Mouse (Mus musculus): ENCODE data around the gene Lrmp. TPM values are rescaled to one million over a fixed set of nuclear protein-coding genes. Genes with fewer than 3 reads are reported as not detected.
"Not testable (repeated sequence)": the region's sequence is repeated elsewhere in the genome, so short reads cannot be mapped to it uniquely, and the experiment has no call there.

Lrmp gene
- polyA plus RNA-seq, 1 experiment from 2014 or later = 12.7 TPM

DNA sequence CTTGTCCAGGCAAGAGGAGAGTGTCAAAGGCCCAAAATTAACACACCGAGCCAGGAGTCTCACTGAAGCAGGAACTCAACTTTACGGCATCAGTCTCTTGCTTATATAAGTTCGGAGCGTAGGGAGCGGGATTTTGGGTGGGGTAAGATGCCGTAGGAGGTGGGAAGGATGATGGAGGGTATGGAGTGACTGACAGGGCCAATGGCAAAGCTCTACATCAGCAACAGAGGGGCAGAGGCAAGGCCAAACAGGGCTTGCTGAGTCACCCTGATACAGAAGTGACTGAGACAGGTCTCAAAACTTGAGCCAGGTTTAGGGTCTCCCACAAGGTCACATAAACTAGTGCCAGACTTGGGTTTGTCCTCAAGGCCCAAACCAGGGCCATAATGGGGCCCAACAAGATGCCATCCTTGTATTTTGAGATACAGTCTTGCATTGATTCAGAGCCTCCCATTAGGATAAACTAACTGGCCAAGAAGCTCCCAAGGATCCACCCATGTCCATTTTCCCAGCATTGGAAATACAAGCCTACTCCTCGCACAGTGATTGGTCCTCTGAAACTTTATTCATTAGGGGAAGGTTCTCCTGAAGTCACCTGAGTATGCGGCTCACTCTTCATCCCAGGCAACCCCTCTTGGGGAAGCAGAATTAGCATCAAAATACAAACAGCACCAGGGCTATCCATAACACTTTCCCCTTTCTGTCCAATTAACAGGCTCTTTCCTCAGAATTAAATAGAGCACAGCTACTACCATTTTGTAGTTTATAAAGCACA, 30.9 kb upstream of the Lrmp start:
- no peaks in the 10 kb centered on the region for H3K27me3 ChIP-seq
- H3K27ac ChIP-seq = no peak overlapping the region
- no peak overlapping the region for H3K9ac ChIP-seq
- 76% methylated on average over 8 of the region's 8 CpGs for WGBS (ENCODE audit: insufficient replicate concordance)
- H3K4me1 ChIP-seq (replicated peaks) = peaks cover 7% of the 10 kb centered on the region
- DNase-seq (no peak), ATAC-seq (ENCODE audit: low read depth) (no peak)
- H3K9me3 ChIP-seq (replicated peaks) = no peaks in the 10 kb centered on the region
- H3K36me3 ChIP-seq = no peaks in the 10 kb centered on the region
- H3K4me3 ChIP-seq (replicated peaks) = no peak overlapping the region
- H3K4me2 ChIP-seq = no peak overlapping the region

DNA sequence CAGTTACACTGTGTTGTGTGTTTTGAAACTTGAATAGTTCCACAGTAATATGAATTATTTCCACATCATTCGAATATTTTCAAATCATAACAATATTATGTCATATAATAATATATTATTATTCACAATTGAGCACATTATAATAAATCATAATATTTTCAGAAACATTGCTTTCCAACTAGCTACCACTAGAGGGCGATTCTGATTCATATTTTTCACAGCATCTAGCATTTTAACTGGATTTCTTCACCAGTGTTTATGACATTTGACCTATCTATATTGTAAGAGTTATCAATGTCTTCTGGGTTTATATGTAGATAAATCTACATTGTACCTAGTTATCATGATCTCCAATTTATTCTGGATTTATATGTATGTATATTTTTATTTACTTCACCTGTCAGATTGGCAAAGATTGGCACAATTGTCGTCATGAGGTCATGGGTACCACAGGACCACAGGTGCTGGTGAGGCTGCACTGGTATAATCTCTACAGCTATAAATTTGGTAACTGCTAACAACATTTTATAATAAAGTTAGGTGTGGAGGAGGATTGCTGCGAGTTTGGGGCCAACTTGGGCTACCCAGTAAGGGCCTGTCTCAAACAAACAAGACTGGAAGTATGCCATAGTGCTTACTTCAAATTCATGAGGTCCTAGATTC, 26.9 kb upstream of the Lrmp start:
- Histone ChIP-seq H3K27ac (no peak overlapping the region), H3K36me3 (no peaks in the 10 kb centered on the region), H3K9ac (no peak overlapping the region), H3K27me3 (no peaks in the 10 kb centered on the region), H3K4me3 (replicated peaks) (no peak overlapping the region), H3K4me2 (no peak overlapping the region), H3K9me3 (replicated peaks) (no peaks in the 10 kb centered on the region), H3K4me1 (replicated peaks) (peaks cover 18% of the 10 kb centered on the region)
- WGBS (ENCODE audit: insufficient replicate concordance) = 37% methylated on average over 4 of the region's 4 CpGs
- no peak for DNase-seq
- no peak for ATAC-seq (ENCODE audit: low read depth)

DNA sequence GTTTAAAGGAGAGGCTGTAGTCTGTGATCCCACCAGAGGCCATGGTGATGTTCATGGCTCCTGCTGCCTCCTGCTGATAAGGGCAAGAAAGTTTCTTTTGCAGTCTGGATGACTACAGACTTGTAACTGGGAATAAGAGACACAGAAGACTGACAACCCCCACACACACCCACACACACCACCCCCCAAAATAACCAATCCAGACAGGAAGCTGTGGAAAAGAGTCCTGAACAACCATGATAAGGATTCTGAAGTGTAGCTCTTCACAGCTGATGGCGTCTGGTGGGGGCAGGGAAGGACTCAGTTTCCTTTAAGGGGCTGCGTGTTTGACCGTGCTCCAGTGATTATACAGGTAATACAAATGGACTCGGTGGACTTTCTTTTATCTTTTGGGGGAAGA, 26.1 kb upstream of the Lrmp start:
- peak; percentile 77 for ATAC-seq (ENCODE audit: low read depth)

DNA sequence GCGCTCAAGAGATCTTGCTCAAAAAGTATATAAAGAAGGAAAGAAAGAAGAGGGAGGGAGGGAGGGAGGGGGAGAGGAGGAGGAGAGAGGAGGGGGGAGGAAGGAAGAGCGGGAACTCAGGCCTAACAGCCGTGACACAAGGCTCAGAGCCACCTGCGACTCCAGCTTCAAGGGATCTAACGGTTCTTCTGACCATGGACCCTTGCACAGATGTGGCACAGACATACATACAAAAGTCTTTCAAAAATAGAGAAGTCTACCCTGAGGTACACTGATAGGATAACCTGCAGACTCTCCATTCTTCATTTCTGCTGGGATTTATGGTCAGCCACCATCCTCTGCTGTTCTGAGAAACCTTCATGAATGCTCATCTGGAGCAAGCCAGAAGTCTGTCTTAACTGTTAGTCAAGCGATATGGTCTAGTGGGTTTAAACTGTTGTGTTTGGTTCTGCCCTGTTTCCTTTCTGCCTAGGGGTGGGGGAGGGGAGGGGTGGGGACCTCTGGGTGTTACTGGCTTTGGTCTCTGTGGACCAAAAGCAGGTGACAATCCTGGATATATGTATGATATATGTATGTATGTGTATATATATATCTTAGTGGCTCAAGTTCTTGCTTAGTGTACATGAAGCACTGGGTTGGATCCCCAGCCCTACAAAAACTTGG, 25.1 kb upstream of the Lrmp start:
- ATAC-seq (ENCODE audit: low read depth) (no peak), DNase-seq (no peak)
- Histone ChIP-seq H3K36me3 (no peaks in the 10 kb centered on the region), H3K4me1 (replicated peaks) (peaks cover 18% of the 10 kb centered on the region), H3K4me2 (no peak overlapping the region), H3K9ac (no peak overlapping the region), H3K9me3 (replicated peaks) (0 out of 2 replicates have a peak, but pooled peaks cover 3% of the 10 kb centered on the region), H3K27ac (no peak overlapping the region), H3K27me3 (no peaks in the 10 kb centered on the region), H3K4me3 (replicated peaks) (no peak overlapping the region)
- 23% methylated on average over 6 of the region's 6 CpGs for WGBS (ENCODE audit: insufficient replicate concordance)

More for the DNA sequence above, 26.1 kb upstream of the Lrmp start:
- Histone ChIP-seq H3K4me2 (no peak overlapping the region), H3K9ac (no peak overlapping the region), H3K4me3 (replicated peaks) (no peak overlapping the region), H3K9me3 (replicated peaks) (no peaks in the 10 kb centered on the region), H3K36me3 (no peaks in the 10 kb centered on the region), H3K27ac (no peak overlapping the region), H3K4me1 (replicated peaks) (peaks cover 18% of the 10 kb centered on the region), H3K27me3 (no peaks in the 10 kb centered on the region)
- WGBS (ENCODE audit: insufficient replicate concordance) = 19% methylated on average over 4 of the region's 4 CpGs
- DNase-seq = peak; percentile 6

DNA sequence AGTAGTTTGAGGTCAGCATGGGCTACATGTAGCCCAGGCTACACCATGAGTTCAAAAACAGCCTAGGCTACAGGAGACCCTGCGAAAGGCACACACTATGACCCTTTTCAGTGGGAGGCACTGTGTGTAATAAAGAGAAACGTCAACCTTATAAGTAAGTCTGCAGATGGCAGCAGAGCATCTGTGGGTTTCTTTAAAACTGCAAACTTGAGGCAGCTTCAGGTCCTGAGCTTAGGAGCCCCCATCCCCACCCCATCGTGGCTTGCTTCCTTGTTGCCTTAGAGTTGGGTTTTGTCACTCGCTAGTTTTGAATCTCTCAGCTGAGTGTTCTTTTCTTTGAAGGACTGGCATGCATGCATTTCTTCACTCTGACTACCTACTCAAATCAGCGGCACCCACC, 24.5 kb upstream of the Lrmp start:
- H3K9me3 ChIP-seq (replicated peaks) = 0 out of 2 replicates have a peak, but pooled peaks cover 3% of the 10 kb centered on the region
- no peak overlapping the region for H3K4me3 ChIP-seq (replicated peaks)
- no peak for ATAC-seq (ENCODE audit: low read depth)
- H3K4me2 ChIP-seq = no peak overlapping the region
- no peak overlapping the region for H3K27ac ChIP-seq
- peaks cover 18% of the 10 kb centered on the region for H3K4me1 ChIP-seq (replicated peaks)
- DNase-seq = no peak
- H3K9ac ChIP-seq = no peak overlapping the region
- H3K27me3 ChIP-seq = no peaks in the 10 kb centered on the region
- no peaks in the 10 kb centered on the region for H3K36me3 ChIP-seq
- WGBS (ENCODE audit: insufficient replicate concordance) = 50% methylated on average over 5 of the region's 5 CpGs

DNA sequence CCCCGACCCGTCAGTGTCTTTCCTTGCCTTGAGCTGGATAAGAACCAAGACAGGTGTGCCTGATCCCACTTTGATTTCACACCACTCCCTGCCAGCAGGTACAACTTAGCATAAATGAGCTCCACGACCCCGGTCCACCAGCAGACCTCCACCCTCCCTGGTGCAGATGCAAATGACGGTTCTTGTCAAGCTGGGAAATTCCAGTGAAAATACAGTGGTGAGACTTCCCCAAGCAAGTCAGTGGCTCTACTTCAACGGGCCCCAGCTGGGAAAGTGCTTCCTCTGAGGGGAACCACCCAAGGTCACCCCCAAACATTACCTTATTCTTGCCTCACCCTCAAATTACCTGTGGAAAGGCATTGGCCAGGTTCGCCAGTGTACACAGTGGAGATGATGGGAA, 23.5 kb upstream of the Lrmp start:
- no peak for ATAC-seq (ENCODE audit: low read depth)
- Histone ChIP-seq H3K9me3 (replicated peaks) (0 out of 2 replicates have a peak, but pooled peaks cover 3% of the 10 kb centered on the region), H3K4me1 (replicated peaks) (peaks cover 18% of the 10 kb centered on the region), H3K4me2 (no peak overlapping the region), H3K36me3 (no peaks in the 10 kb centered on the region), H3K27ac (no peak overlapping the region), H3K4me3 (replicated peaks) (no peak overlapping the region), H3K9ac (no peak overlapping the region), H3K27me3 (no peaks in the 10 kb centered on the region)
- 50% methylated on average over 7 of the region's 7 CpGs for WGBS (ENCODE audit: insufficient replicate concordance)
- no peak for DNase-seq

DNA sequence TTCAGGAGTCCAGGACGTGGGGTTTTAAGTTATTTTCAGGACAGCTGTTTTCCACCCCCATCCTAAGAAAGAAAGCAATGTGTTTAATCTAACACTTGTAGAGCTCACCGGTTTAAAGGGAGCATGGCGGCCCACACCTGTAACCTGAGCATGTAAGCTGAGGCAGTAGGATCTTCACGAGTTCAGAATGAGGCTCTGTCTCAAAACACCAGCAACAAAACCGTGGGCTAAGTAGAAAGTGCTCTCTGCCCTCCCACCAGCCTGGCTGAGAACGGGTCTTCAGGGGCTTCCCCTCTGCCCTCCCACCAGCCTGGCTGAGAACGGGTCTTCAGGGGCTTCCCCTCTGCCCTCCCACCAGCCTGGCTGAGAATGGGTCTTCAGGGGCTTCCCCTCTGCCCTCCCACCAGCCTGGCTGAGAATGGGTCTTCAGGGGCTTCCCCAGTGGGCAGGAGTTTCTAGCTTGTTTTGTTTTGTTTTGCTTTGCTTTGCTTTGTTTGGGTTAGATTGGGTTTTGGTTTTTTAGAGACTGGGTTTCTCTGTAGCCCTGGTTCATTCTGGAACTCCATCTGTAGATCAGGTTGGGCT, 22.3 kb upstream of the Lrmp start:
- H3K4me3 ChIP-seq (replicated peaks); DNase-seq: not testable (repeated sequence)
- 51% methylated on average over 6 of the region's 7 CpGs for WGBS (ENCODE audit: insufficient replicate concordance)

DNA sequence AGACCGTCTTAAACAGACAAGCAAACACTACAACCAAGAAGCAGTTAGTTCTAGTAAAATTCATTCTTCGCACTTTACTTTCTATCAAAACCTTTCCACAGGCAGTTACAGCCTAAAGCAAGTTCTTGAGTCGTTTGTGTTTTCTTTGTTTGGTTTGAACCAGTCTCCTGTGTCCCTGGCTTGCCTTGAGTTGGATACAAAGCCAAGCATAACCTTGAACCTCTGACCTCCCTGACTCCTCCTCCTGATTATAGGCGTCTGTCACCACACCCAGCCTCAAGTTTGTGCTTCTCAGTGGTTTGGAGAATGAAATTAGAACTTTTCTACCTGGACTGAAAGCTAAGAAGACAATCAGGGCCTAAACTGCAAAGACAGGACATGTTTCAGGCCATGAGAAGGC, 21.0 kb upstream of the Lrmp start:
- Histone ChIP-seq H3K36me3 (no peaks in the 10 kb centered on the region), H3K9me3 (replicated peaks) (0 out of 2 replicates have a peak, but pooled peaks cover 3% of the 10 kb centered on the region), H3K4me2 (no peak overlapping the region), H3K27ac (no peak overlapping the region), H3K27me3 (no peaks in the 10 kb centered on the region), H3K4me3 (replicated peaks) (no peak overlapping the region), H3K4me1 (replicated peaks) (peaks cover 12% of the 10 kb centered on the region), H3K9ac (no peak overlapping the region)
- ATAC-seq (ENCODE audit: low read depth) (no peak), DNase-seq (no peak)
- WGBS (ENCODE audit: insufficient replicate concordance) = 64% methylated on average over 4 of the region's 4 CpGs

More for the DNA sequence above, 22.3 kb upstream of the Lrmp start:
- peaks cover 18% of the 10 kb centered on the region for H3K4me1 ChIP-seq (replicated peaks)
- not testable (repeated sequence) for H3K27ac ChIP-seq; H3K27me3 ChIP-seq; H3K9ac ChIP-seq; ATAC-seq (ENCODE audit: low read depth); H3K36me3 ChIP-seq; H3K4me2 ChIP-seq; H3K9me3 ChIP-seq (replicated peaks)

DNA sequence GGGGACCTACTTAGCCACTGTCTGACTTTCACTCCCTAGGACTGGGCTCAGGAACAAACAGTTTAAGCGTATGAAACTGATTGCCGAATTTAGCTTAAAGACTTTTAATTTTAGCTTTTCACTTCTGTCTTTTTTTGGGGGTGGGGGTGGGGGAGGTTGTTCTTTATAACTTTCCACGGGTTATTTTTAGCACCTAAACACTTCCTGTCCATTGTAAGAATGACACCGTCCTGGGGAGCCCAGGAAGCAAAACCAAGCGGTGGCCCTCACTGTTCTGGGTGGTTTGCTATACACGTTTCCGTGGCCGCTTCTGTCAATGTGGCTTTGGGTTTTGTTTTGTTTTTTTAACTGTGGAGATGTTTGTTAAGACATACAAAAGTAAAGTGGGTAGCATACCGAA, 14.5 kb upstream of the Lrmp start:
- ATAC-seq (ENCODE audit: low read depth) = no peak

DNA sequence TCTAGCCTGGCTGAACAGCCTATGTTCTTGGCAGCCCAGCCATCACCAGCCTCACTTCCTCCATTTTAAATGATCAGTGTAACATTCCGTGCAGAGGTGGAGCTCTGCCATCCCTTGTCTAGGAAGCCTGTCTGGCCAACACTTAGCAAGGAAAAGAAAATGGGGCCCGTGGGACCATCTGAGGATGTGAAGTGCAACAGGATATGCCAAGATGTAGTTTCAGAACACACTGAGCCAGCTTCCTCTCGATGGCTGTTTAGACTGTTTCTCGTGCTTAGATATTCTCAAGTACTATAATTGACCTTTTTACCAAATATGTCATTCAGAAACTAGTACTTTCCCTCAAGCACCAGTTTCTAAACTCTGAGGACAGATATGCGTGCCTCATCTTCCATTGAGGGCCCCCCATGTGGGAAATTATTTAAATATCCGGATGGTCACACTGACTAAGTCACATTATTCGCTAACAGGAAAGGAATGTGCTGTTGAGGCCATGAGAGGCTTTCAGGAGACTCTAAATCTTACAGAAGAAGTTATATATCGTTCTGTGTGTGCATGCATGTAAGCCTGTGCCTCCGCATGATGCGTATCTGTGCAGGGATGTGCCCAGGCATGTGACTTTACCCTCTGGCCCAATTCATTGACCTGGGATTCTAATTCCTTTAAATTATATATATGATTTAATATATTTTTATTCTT, 11.1 kb upstream of the Lrmp start:
- Histone ChIP-seq H3K4me2 (no peak overlapping the region), H3K9ac (no peak overlapping the region), H3K27me3 (no peaks in the 10 kb centered on the region), H3K9me3 (replicated peaks) (no peaks in the 10 kb centered on the region), H3K4me1 (replicated peaks) (no peaks in the 10 kb centered on the region), H3K4me3 (replicated peaks) (no peak overlapping the region), H3K36me3 (no peaks in the 10 kb centered on the region), H3K27ac (no peak overlapping the region)
- no peak for ATAC-seq (ENCODE audit: low read depth)
- 67% methylated on average over 10 of the region's 10 CpGs for WGBS (ENCODE audit: insufficient replicate concordance)
- no peak for DNase-seq

More for the DNA sequence above, 14.5 kb upstream of the Lrmp start:
- Histone ChIP-seq H3K27ac (no peak overlapping the region), H3K4me2 (no peak overlapping the region), H3K36me3 (no peaks in the 10 kb centered on the region), H3K27me3 (no peaks in the 10 kb centered on the region), H3K9ac (no peak overlapping the region), H3K4me3 (replicated peaks) (no peak overlapping the region), H3K9me3 (replicated peaks) (no peaks in the 10 kb centered on the region), H3K4me1 (replicated peaks) (no peaks in the 10 kb centered on the region)
- WGBS (ENCODE audit: insufficient replicate concordance) = 31% methylated on average over 9 of the region's 9 CpGs
- no peak for DNase-seq

DNA sequence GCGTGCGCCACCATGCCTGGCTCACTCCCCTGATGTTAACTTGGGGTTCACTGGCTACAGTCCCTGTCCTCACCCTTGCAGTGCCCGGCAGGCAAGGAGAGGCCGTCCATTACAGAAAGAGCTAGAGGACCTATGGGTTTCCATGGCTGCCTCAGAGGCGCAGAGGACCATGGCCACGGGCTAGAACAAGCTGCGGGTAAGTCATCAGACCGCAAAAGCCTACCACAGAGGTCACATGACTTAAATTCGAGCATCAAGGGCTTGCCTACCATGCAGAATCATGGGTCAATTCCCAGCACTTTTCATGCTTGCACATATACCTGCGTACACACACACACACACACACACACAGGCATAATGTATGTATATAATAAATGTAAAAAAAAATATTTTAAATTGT, 10.0 kb upstream of the Lrmp start:
- Histone ChIP-seq H3K9me3 (replicated peaks) (no peaks in the 10 kb centered on the region), H3K36me3 (no peaks in the 10 kb centered on the region), H3K27ac (no peak overlapping the region), H3K4me1 (replicated peaks) (no peaks in the 10 kb centered on the region), H3K4me2 (no peak overlapping the region), H3K9ac (no peak overlapping the region), H3K27me3 (no peaks in the 10 kb centered on the region), H3K4me3 (replicated peaks) (no peak overlapping the region)
- WGBS (ENCODE audit: insufficient replicate concordance) = 70% methylated on average over 10 of the region's 10 CpGs
- no peak for ATAC-seq (ENCODE audit: low read depth)
- DNase-seq = no peak
